Mouse (Mus musculus) olfactory bulb, adult 2 months (tissue): Measurements from ENCODE around the gene Iqcc.

Source experiments
- CTCF ChIP-seq: fragments of 200-500 bp; IDR thresholded peaks from 2 replicates; pipeline ENCODE4 v1.5.1; 2012; ENCODE audit warnings: low read depth, mild to moderate bottlenecking, low read length, moderate library complexity; ENCODE audit not compliant: insufficient read depth
- POLR2A ChIP-seq: fragments of 200-500 bp; IDR thresholded peaks from 2 replicates; pipeline ENCODE4 v1.6.1; 2012; ENCODE audit warnings: mild to moderate bottlenecking, low read depth, low read length, moderate library complexity; ENCODE audit not compliant: insufficient read depth

GRCm38 (mm10) chr4:129620419-129621282 is 1.8 kb upstream of the Iqcc start:
- no peak for TF ChIP-seq CTCF
- TF ChIP-seq POLR2A, result no peak
